Mouse (Mus musculus) MEL (cell line): ENCODE measurements around the gene Ano10. TPM values are rescaled to one million over a fixed set of nuclear protein-coding genes. Genes with fewer than 3 reads are reported as not detected.

Experiments used
- DNase-seq: peaks from one replicate; pipeline ENCODE4 v3.0.0; 2011; ENCODE audit warnings: low read depth, low spot score
- H3K27ac ChIP-seq: 2 replicates; pipeline ENCODE4 v1.5.1; 2012; ENCODE audit warnings: low read depth, mild to moderate bottlenecking, control low read depth, low read length, moderate library complexity; ENCODE audit not compliant: control insufficient read depth
- H3K27me3 ChIP-seq, 2 experiments: fragments of 150-350 bp in 1 of 2; sonication (generic) in 1 of 2; 2 replicates each; pipeline ENCODE4 v1.6.1; 2012; ENCODE audit warnings: low read length in 2 of 2, mild to moderate bottlenecking in 2 of 2, improper control_type of control experiment in 1 of 2, moderate library complexity in 1 of 2; ENCODE audit not compliant: insufficient read depth in 2 of 2, control insufficient read depth in 1 of 2
- H3K36me3 ChIP-seq, 2 experiments: 2 replicates each; pipeline ENCODE4 v1.6.1; 2012 to 2014; ENCODE audit warnings: low read length in 2 of 2, improper control_type of control experiment in 1 of 2, inconsistent platforms in 1 of 2, mild to moderate bottlenecking in 1 of 2; ENCODE audit not compliant: insufficient read depth in 2 of 2, control insufficient read depth in 1 of 2
- H3K4me1 ChIP-seq, 2 experiments: fragments of 150-350 bp in 1 of 2; sonication (generic) in 1 of 2; 2 replicates each; pipeline ENCODE4 v1.6.1; 2012; ENCODE audit warnings: low read length in 2 of 2, improper control_type of control experiment in 1 of 2, mild to moderate bottlenecking in 1 of 2; ENCODE audit not compliant: insufficient read depth in 2 of 2, control insufficient read depth in 1 of 2
- H3K4me3 ChIP-seq, 2 experiments: fragments of 150-350 bp in 1 of 2; sonication (generic) in 1 of 2; 2 replicates each; pipeline ENCODE4 v1.5.1; 2012; ENCODE audit warnings: low read depth in 2 of 2, low read length in 2 of 2, mild to moderate bottlenecking in 2 of 2, moderate library complexity in 2 of 2, control low read depth in 1 of 2, improper control_type of control experiment in 1 of 2; ENCODE audit not compliant: control insufficient read depth in 1 of 2, insufficient read depth in 1 of 2
- H3K79me2 ChIP-seq: 2 replicates; pipeline ENCODE4 v1.6.1; 2012; ENCODE audit warnings: mild to moderate bottlenecking, low read length, moderate library complexity; ENCODE audit not compliant: control insufficient read depth, poor library complexity, insufficient read depth
- H3K9ac ChIP-seq: 2 replicates; pipeline ENCODE4 v1.6.1; 2012; ENCODE audit warnings: low read depth, mild to moderate bottlenecking, control low read depth, low read length, moderate library complexity; ENCODE audit not compliant: control insufficient read depth, poor library complexity, severe bottlenecking
- H3K9me3 ChIP-seq: fragments of 150-350 bp; sonication (generic); replicated peaks from 2 replicates; pipeline ENCODE4 v1.6.1; 2012; ENCODE audit warnings: mild to moderate bottlenecking, low read length, improper control_type of control experiment, moderate library complexity; ENCODE audit not compliant: insufficient read depth
- CHD1 ChIP-seq: IDR thresholded peaks from 2 replicates; pipeline ENCODE4 v1.6.1; 2012; ENCODE audit warnings: low read depth, mild to moderate bottlenecking, inconsistent platforms, low read length, improper control_type of control experiment
- E2F4 ChIP-seq: IDR thresholded peaks from 2 replicates; pipeline ENCODE4 v1.6.1; 2011; ENCODE audit warnings: low read depth, low read length, improper control_type of control experiment, borderline replicate concordance
- ELF1 ChIP-seq: IDR thresholded peaks from 2 replicates; pipeline ENCODE4 v1.6.1; 2014; ENCODE audit warnings: low read depth, mild to moderate bottlenecking, inconsistent platforms, low read length, improper control_type of control experiment, moderate library complexity
- EP300 ChIP-seq, 2 experiments: IDR thresholded peaks; 2 replicates each; pipeline ENCODE4 v1.6.1; 2011; ENCODE audit warnings: improper control_type of control experiment in 2 of 2, low read length in 2 of 2, low read depth in 1 of 2, mild to moderate bottlenecking in 1 of 2
- ETS1 ChIP-seq: IDR thresholded peaks from 2 replicates; pipeline ENCODE4 v1.6.1; 2012; ENCODE audit warnings: low read depth, mild to moderate bottlenecking, inconsistent platforms, low read length, improper control_type of control experiment, moderate library complexity
- KAT2A ChIP-seq: conservative IDR thresholded peaks from 2 replicates; pipeline ENCODE4 v1.6.1; 2012; ENCODE audit warnings: low read depth, low read length, improper control_type of control experiment, inconsistent platforms
- MAFK ChIP-seq: IDR thresholded peaks from 2 replicates; pipeline ENCODE4 v1.6.1; 2011; ENCODE audit warnings: low read depth, mild to moderate bottlenecking, low read length, improper control_type of control experiment, borderline replicate concordance
- MAX ChIP-seq: IDR thresholded peaks from 2 replicates; pipeline ENCODE4 v1.6.1; 2011; ENCODE audit warnings: low read length, improper control_type of control experiment
- MEF2A ChIP-seq: IDR thresholded peaks from 2 replicates; pipeline ENCODE4 v1.6.1; 2014; ENCODE audit warnings: low read depth, mild to moderate bottlenecking, inconsistent platforms, low read length, improper control_type of control experiment; ENCODE audit not compliant: poor library complexity, insufficient replicate concordance, severe bottlenecking; ENCODE audit errors: extremely low read depth
- MXI1 ChIP-seq: IDR thresholded peaks from 2 replicates; pipeline ENCODE4 v1.6.1; 2011; ENCODE audit warnings: mild to moderate bottlenecking, low read depth, low read length, improper control_type of control experiment
- NELFE ChIP-seq: IDR thresholded peaks from 2 replicates; pipeline ENCODE4 v1.6.1; 2011; ENCODE audit warnings: low read depth, low read length, improper control_type of control experiment
- POLR2A ChIP-seq, 2 experiments: IDR thresholded peaks; 2 replicates each; pipeline ENCODE4 v1.6.1; 2011 to 2012; ENCODE audit warnings: low read length in 2 of 2, mild to moderate bottlenecking in 2 of 2, control low read depth in 1 of 2, improper control_type of control experiment in 1 of 2, low read depth in 1 of 2, moderate library complexity in 1 of 2; ENCODE audit not compliant: control insufficient read depth in 1 of 2, insufficient read depth in 1 of 2, poor library complexity in 1 of 2
- POLR2AphosphoS5 ChIP-seq: IDR thresholded peaks from 2 replicates; pipeline ENCODE4 v1.6.1; 2012; ENCODE audit warnings: low read depth, borderline replicate concordance, mild to moderate bottlenecking, inconsistent platforms, low read length, moderate library complexity, mixed read lengths
- RCOR1 ChIP-seq: IDR thresholded peaks from 2 replicates; pipeline ENCODE4 v1.6.1; 2012; ENCODE audit warnings: low read depth, mild to moderate bottlenecking, inconsistent platforms, low read length, improper control_type of control experiment
- SIN3A ChIP-seq: IDR thresholded peaks from 2 replicates; pipeline ENCODE4 v1.6.1; 2012; ENCODE audit warnings: low read length, improper control_type of control experiment, inconsistent platforms
- TAL1 ChIP-seq: IDR thresholded peaks from 2 replicates; pipeline ENCODE4 v1.6.1; 2012; ENCODE audit warnings: mild to moderate bottlenecking, inconsistent platforms, low read length, moderate library complexity, mixed read lengths
- TCF12 ChIP-seq: IDR thresholded peaks from 2 replicates; pipeline ENCODE4 v1.6.1; 2014; ENCODE audit warnings: low read depth, mild to moderate bottlenecking, inconsistent platforms, low read length, improper control_type of control experiment, moderate library complexity
- UBTF ChIP-seq: IDR thresholded peaks from 2 replicates; pipeline ENCODE4 v1.6.1; 2012; ENCODE audit warnings: low read depth, mild to moderate bottlenecking, inconsistent platforms, low read length, improper control_type of control experiment, moderate library complexity, borderline replicate concordance; ENCODE audit not compliant: insufficient read depth
- USF1 ChIP-seq: IDR thresholded peaks from 2 replicates; pipeline ENCODE4 v1.6.1; 2014; ENCODE audit warnings: low read depth, mild to moderate bottlenecking, inconsistent platforms, low read length, improper control_type of control experiment, moderate library complexity
- ZMIZ1 ChIP-seq: IDR thresholded peaks from 2 replicates; pipeline ENCODE4 v1.6.1; 2012; ENCODE audit warnings: low read depth, mild to moderate bottlenecking, inconsistent platforms, low read length, improper control_type of control experiment, moderate library complexity
- ZNF384 ChIP-seq: IDR thresholded peaks from 2 replicates; pipeline ENCODE4 v1.6.1; 2012; ENCODE audit warnings: low read depth, mild to moderate bottlenecking, inconsistent platforms, low read length, improper control_type of control experiment
- polyA plus RNA-seq, 2 experiments: library from polyadenylated mRNA; stranded (reverse) in 1 of 2; unstranded in 1 of 2; fragments of >175 nt in 1 of 2; fragments of >200 nt in 1 of 2; gene quantifications; 2 replicates each; pipeline versions ENCODE4 v1.2.1 to v1.2.4; 2012; ENCODE audit warnings: low replicate concordance in 2 of 2, low read depth in 1 of 2; ENCODE audit not compliant: insufficient read length in 2 of 2, insufficient read depth in 1 of 2, missing spikeins in 1 of 2
- total RNA-seq: library from RNA; depleted of rRNA; stranded (reverse); fragments of 300-350 nt; gene quantifications from 2 replicates; pipeline ENCODE4 v1.2.3, GENCODE M21; 2012

The Ano10 gene
- total and polyA plus RNA-seq, 3 experiments, result 0.54 to 3.1 TPM; not detected in 1

DNA sequence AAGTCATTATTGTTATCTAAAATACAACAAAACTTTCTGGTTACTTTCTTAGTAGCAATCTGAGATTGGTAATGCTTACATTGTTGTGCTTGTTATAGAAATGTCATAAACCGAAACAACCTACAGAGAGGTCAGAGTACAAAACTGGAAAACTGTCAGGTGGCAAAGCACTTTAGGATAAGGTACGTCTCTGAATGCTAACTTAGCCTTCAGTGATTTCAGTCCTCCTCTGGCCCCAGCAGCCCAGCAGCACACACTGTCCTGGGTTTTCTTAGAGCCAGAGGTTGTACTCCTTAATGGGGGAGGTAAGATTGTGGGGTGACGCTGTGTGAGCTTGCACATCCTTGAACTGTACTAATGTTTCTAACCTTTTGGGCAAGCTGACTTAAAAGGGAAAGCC is 22.9 kb downstream of the Ano10 start:
- H3K27me3 ChIP-seq, result no peaks in the 10 kb centered on the region
- H3K9me3 ChIP-seq, result no peaks in the 10 kb centered on the region
- no peaks in the 10 kb centered on the region for H3K4me1 ChIP-seq
- no peaks in the 10 kb centered on the region for H3K79me2 ChIP-seq
- TF ChIP-seq TCF12 (no peak), UBTF (no peak), CHD1 (no peak), POLR2AphosphoS5 (no peak), MEF2A (no peak), MAFK (no peak), MAX (no peak), ELF1 (no peak), ZNF384 (no peak), ETS1 (no peak), ZMIZ1 (no peak), POLR2A (IDR thresholded peaks at IDR 0.05; ENCODE audit: control insufficient read depth in 1 of 2, insufficient read depth in 1 of 2, low read depth in 1 of 2, low read length in 2 of 2, poor library complexity in 1 of 2) (no peak), NELFE (no peak)
- no peak overlapping the region for H3K9ac ChIP-seq
- H3K36me3 ChIP-seq, result no peaks in the 10 kb centered on the region
- no peak overlapping the region for H3K4me3 ChIP-seq
- DNase-seq, result no peak
- H3K27ac ChIP-seq, result no peak overlapping the region

DNA sequence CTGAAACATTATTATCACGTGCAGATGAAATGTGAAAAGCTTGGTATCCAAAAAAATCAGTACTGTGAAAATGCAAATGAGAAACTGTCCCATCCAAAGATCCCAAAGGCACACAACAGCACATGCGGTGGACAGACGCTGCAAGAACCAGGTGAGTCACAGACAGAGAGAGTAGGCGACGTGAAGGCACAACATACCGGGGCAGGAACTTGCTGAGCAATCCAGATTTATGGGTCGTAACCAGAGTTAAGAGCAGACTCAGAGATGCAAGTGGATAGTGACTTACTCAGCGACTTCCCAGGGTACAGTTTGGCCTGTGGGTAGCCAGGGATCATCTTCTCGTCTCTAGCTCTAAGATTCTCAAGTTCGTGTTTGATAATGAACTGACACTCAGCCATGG is 23.3 kb downstream of the Ano10 start:
- no peak for TF ChIP-seq MXI1
- TF ChIP-seq ZMIZ1, result no peak
- no peak for TF ChIP-seq E2F4
- TF ChIP-seq SIN3A, result no peak
- TF ChIP-seq EP300 (IDR thresholded peaks at IDR 0.05; ENCODE audit: low read depth in 1 of 2, low read length in 2 of 2), result no peak
- no peak for TF ChIP-seq RCOR1
- TF ChIP-seq POLR2AphosphoS5, result no peak
- TF ChIP-seq USF1, result no peak
- TF ChIP-seq UBTF, result no peak
- TF ChIP-seq TAL1, result no peak
- TF ChIP-seq MEF2A, result no peak
- TF ChIP-seq NELFE, result no peak
- no peak for TF ChIP-seq KAT2A
- Histone ChIP-seq H3K4me3 (no peak overlapping the region), H3K9me3 (no peaks in the 10 kb centered on the region)

More for the DNA sequence above, 23.3 kb downstream of the Ano10 start:
- Histone ChIP-seq H3K27ac (no peak overlapping the region), H3K79me2 (no peaks in the 10 kb centered on the region), H3K4me1 (no peaks in the 10 kb centered on the region), H3K9ac (no peak overlapping the region), H3K36me3 (no peaks in the 10 kb centered on the region), H3K27me3 (no peaks in the 10 kb centered on the region)
- DNase-seq, result no peak
